Mouse (Mus musculus) thymus, postnatal 36 days (tissue): ENCODE results near the gene Gtf2a1l.

Experiments
- DNase-seq, 2 experiments: peaks; one replicate each; pipeline ENCODE4 v3.0.0; 2022; ENCODE audit warnings: mixed read lengths in 2 of 2

Gene Gtf2a1l

DNA sequence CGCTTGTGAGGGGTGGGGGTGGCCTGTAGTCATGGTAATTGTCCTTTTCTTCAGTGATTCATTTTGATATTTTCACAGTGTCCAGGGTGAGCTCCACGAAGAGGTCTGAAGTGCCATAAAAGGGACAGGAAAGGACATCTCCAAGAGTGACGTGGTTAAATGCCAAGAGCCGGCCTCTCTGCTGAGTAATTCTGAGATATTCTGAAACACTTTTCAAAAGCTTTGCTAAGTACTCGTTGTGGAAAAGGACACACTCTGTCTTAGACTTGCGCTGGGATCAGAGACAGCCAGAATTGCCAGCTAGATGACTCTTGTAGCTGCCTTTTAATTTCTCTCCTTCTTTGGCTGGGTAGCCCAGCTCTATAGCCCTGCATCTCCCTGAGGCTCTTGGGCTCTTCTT is 9.9 kb upstream of the Gtf2a1l start:
- no peak for DNase-seq

GRCm38 (mm10) chr17:88666076-88666475 is 2.4 kb upstream of the Gtf2a1l start:
- DNase-seq: no peak

GRCm38 (mm10) chr17:88669921-88670320 is 1.5 kb downstream of the Gtf2a1l start:
- no peak for DNase-seq

DNA sequence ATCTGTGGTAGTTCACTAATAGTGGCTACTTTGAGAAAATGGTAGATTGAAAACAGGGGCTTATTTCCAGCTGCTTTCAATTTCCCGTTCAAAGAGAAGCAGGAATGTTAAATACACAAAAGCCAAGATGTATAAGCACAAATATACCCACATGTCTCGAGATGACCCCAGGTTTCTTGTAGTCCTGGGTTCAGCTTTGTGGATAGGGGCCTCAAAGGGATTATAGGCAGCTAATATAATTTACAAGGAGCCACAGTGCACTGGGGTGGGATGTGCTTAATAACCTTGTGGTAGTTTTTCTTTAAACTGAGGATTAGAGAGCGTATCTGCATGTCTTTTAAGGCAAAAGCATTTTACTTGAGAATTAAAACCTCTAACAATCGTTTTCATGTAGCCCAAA is 2.3 kb downstream of the Gtf2a1l start:
- DNase-seq: no peak

- no peak for DNase-seq
These were observed 7.2 kb downstream of the Gtf2a1l start for GRCm38 (mm10) chr17:88675310-88676309.

DNA sequence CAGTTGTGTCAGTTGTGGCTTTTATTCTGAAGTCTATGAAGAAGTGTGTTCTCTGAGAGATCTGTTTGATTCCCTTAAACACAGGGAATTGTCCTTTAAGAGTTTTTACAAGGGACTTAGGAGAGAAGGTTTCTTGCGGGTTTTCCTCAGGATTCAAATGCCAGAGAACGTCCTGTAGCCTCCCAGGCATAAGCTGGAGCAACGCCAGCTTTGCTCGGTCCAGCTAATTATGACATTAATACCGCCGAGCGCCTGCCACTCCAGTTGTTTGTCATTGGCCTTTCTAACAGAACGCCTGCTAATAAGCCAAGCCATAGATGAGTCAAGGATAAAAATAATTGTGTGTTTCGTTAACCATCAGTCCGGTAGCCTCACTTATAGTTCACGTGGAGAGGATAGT is 19.8 kb downstream of the Gtf2a1l start:
- DNase-seq: no peak

DNA sequence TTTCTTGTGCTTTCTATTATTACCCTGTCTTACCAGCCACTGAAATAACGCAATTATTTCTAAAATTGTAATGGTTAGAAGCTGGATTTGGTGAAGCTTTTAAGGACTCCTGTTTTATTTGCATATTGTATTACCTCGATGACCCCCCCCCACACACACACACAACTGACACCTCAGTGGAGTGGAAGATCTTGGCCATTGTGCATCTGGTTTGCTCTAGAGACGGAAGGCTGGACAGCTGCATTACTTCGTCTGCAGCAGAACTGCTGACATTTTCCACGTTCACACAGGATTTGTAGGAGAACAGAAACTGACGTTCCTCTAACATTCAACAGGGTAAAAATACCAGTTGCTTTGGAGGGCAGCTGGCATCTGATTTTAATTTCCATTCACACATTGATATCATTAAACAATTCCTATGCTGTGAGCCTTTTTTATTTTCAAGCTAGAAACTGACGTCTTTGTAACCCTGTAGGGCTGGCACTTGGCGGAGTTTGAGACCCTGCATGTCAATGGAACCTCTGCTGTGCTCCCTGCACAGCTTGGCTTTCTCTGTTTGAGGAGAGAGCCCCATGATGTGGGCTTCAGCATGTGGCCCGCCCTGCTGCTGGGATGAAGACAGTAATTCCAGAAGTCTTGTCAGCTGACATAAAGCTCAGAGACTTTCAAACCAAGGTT is 28.3 kb downstream of the Gtf2a1l start:
- DNase-seq: no peak

- no peak for DNase-seq
These were observed 32.4 kb downstream of the Gtf2a1l start for GRCm38 (mm10) chr17:88700901-88701300.

GRCm38 (mm10) chr17:88702345-88702744 is 33.9 kb downstream of the Gtf2a1l start:
- no peak for DNase-seq

DNA sequence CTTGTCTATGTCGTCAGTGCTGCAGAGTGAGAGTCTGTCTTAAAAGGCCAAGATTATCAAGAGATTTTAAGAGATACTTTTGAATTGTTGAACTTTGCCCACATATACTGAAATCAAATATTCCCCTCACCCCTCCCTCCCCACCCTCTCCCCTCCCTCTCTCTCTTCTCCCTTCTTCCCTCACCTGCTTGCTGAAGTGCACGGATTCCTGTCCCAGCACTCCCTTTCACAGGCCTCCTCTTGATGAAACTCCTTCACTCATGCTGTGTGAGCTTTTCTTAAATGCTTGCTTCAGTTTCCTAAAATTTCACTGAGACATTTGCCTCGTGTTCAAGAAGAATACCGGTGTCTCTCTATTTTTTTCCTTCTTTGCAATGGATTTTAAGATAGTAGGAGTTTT is 34.7 kb downstream of the Gtf2a1l start:
- DNase-seq: no peak

DNA sequence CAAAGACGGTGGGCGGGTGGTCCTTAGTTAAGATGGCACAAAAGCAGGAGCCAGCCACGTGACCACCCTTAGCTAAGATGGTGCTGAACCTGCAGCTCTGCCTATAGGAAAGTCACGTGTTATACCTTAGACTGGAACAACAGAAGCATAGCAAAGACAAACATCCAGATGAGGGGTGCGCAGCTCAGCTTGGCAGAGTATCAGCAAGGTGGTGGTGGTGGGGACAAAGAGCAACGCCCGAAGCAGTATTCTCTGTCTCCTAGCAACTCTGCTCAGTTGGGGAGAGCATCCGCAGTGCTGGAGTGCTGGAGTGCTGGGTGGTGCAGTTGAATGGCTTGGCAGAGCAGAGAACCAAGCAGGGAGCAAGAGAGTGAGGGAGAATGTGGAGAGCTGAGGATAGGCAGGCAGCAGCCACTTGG is 37.8 kb downstream of the Gtf2a1l start:
- no peak for DNase-seq

- DNase-seq: no peak
These were observed 81.2 kb downstream of the Gtf2a1l start for GRCm38 (mm10) chr17:88749646-88750045.

DNA sequence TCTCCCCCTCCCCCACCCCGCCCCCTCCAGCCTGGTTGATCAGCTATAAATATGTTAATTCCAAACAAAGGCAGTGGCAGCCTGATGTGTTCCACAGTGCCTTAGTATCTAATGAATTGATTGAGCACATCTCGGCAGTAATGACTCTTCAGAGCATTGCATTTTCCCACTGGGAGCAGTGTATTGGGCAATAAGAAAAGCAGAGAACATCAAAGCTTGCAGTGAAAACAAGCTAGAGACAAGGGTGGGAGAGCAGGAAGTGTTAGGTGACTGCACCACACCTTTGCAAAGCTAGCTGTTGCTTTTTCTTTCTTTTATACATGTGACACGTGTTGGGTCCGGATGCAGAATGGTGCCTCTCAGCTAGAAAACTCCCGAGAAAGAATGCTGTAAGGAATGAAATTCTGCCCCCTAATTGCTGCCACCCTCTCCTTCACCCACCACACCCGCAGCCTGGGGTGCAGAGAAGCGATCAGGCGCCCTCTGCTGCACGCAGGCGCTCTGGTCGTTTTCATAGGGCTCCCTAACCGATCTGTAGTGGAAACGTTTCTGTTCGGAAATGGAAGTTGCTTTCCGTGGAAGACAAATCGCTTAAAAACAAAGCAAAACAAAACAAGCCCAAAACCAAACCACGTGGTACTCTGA is 84.5 kb downstream of the Gtf2a1l start:
- peak; percentile 41 to 46 for DNase-seq

DNA sequence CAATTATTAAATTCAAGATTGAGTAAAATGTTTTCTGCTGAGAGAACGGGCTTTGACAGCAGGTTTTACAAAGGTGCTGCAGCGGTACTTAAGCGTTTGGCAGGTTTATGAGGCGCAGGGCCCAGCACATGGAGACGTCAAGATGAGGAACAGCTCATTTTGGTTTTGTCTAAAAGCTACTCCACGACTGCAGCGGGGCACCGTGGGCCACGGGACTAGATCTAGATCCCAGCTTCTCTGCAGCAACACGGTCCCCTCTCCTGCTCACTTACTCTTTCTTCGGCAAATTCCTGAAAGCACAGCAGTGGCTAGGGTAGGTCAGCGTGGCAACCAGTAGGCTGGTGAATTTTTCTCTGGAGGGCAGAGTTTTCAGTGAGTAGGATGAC is 85.0 kb downstream of the Gtf2a1l start:
- DNase-seq: no peak

- DNase-seq: no peak
These were observed 87.3 kb downstream of the Gtf2a1l start for GRCm38 (mm10) chr17:88755776-88756175.

DNA sequence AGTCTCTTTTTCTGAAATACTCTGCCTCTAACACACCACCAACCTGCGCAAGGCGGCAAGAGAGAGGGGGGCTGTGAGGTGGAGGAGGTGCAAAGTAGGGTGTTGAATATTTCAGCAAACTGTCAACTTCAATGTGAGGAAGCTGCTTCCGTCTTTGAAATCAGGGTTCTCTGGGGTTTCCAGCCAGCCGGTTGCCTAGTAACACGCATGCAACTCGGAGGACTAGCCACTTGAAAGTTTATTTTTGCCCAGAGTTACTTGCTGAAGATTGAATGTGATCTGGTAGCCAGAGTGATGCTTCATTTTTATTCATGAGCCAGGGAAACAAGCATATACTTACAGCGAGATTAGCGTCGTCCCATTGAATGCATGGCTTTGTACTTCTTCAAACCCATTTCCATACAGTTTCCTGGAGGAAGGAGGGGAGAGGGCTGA is 89.6 kb downstream of the Gtf2a1l start:
- peak; percentile 5 to 18 for DNase-seq

GRCm38 (mm10) chr17:88763396-88764135 is 95.1 kb downstream of the Gtf2a1l start:
- no peak for DNase-seq

- DNase-seq: no peak
These were observed 95.7 kb downstream of the Gtf2a1l start for GRCm38 (mm10) chr17:88764136-88764485.
